Mouse (Mus musculus) cerebellum, adult 18-20 months (tissue): ENCODE results near the gene Rxra.
A peak's percentile ranks its signal among the peaks of the same experiment; 100 is the strongest.

ENCODE experiments used
- DNase-seq, 2 experiments: peaks; one replicate each; pipeline ENCODE4 v3.0.0; 2021

Gene Rxra

DNA sequence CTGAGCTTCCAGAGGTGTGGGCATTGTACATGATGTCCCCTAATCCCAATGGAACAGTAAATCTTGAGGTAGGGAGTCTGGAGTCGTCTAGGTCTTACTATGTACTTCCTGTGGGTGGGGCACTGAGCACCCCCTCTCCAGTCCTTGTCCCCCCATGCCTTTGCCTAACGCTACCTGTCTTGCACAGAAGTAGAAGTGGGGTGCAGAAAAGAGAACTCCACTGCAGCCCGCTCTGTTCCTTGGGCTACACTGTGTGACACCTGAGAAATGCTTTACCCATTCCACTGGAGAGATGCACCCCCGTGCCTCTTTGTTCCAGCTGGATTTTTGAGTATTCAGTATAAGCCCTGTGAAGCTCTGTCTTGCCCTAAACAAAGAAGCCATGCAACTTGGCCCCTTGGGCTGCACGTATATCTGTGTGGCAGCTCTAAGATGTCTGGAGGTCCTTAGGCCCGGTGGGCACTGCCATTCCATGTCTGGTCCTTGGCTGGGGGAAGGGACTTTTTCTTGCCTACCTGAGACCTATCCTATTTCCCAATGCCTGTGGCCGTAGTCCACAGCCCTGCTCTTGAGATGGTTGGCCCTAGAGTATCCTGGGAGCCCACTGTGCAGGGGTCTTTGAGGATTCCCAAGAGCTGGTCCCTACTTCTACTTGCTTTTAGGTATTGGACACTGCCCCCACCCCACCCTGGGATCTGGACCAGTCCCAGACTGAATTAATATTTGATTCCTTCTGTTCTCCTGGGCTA lies 67.8 kb downstream of the Rxra start:
- no peak for DNase-seq

DNA sequence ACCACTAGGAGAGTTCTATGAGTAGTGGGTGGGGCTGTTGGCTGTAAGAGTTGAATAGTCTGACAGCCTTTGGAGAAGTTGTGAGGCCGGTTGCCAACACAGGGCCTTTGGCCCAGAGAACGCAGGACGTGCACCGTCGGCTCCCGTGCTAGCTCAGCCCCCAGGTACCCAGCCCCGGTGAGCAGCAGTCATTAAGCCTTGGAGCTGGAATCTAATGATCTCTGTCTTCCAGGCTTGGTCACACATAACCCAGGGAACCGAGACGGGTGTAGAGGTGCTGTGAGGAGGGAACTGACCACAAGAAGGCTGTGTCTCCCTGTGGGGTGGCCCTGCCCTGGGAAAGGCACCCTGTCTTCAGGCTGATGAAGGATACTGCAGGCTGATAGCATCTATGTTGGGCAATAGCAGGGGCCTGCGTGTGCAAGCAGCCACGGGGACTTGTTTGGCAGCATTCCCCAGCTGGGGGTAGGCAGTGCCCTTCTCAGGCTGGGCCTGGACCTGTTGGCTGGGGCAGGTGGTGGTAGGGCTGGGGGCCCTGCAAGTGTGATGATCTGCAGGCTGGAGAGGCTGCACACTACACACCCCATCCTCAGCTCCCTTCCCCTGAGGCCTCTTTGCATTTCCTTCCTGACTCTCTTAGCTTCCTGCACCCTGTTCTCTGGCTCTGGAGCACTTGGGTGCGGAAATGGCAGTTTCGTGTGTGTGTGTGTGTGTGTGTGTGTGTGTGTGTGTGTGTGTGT lies 68.5 kb downstream of the Rxra start:
- no peak for DNase-seq

DNA sequence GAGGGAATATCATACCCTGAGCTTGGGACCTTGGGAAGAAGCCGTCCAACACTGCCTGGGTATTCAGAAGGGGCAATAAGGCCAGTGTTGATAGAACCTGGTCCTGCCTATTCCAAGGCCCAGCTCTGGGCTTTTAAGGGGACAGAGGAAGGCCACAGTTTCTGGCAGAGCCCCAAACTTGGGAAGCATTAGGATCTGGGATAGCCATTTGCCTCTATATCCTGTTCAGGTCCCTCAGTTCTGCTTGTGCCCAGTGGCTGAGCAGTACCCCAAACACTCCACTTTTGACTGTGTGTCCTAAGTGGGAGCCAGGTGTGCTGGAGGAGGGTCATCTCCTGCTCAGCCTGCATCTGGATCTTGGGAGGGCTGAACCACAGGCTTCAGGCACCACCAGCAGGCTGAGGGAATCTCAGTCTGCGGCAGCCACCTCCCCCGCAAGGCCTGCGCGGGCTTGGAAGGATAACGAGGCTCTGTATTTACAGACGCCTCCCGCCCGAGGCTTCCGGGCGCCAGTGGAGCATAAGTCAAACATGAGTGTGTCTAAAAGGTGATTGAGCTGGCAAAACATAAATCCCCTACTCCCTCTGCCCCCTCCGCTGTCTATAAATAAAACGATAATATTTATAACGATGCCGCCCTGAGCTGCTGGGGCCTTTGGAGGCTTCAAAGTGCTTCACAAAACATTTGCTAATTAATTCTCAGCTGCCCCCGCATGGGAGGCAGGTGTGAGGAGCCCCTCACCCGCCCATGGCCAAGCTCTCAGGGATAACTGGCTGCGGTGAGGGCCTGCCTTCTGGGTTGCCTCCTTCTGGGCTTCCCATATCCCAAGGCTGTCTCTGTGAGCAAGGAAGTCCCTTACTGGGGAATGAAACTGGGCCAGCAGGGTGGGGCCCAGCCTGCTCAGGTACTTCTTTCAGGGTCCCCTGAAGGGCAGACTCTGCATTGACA lies 69.7 kb downstream of the Rxra start:
- no peak for DNase-seq

DNA sequence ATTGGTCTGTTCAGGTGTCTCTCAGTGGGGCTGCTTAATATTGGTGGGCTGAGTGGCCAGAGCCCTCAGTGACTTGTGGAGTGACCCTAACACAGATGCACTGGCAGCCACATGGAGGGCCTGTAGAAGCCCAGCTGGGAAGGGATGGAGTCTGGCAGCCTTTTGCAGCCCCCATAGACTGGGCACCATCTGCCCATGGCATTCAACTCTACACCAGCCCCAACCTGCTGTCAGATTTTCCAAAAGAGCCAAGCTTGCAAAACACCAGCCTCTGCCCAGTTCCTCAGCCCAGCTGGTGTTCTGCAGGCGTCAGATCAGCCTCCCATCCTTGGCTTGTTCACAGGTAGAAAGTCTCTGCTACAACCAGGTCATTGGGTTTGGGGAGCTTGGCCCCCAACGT lies 70.6 kb downstream of the Rxra start:
- peak in 1 of 2 experiments; percentile 22 for DNase-seq

DNA sequence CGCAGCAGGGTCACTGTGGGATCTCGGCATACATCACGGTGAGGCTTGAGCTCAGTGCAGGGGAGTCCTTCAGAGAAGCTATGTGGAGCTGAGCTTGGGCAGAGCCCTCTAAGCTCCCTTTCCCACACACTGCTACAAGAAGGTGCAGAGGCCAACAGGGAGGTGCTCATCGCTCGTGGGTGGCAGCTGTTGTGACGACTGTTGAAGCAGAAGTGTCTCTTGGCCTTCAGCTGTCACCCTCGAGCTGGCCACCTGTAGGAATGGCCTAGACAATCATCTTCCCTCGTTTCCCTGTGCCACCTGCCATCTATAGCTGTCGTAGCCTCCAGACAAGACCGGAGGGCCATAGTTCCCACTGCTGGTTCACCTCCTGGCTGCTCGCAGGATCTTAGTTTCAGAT lies 72.7 kb downstream of the Rxra start:
- no peak for DNase-seq

DNA sequence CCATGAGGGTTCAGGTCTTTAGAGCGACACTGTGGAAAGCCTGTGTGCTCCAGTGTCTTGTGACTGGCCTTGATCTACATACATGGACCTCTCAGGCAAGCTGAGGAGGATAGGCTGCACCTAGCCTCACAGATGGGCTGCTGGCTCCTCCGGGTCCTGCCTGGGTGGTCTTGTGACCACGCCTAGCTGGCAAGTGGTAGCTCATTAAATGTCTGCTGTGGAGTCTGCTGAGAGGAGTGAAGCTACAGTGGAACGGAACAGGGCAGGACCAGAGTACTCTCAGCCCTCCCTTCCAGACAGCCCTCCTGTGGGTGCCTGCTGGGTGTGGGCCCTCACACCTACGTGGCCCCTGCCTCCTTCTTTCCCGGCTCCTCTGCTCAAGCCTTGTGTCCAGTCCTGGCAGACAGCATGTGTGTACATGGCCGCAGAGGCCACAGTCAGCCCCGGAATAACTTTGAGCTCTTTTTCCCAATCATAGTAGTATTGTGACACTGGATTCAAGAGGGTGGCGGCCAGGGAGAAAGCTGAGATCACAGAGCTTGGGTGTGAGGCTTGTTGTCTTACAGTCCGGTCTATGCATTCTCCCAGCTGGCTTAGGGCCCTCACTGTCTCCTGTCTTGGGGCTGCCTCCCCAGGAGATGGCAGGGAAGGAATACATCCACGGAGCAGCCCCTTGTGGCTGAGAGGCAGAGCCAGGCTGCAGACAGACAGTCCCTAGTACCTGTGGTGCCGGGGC lies 74.3 kb downstream of the Rxra start:
- no peak for DNase-seq

DNA sequence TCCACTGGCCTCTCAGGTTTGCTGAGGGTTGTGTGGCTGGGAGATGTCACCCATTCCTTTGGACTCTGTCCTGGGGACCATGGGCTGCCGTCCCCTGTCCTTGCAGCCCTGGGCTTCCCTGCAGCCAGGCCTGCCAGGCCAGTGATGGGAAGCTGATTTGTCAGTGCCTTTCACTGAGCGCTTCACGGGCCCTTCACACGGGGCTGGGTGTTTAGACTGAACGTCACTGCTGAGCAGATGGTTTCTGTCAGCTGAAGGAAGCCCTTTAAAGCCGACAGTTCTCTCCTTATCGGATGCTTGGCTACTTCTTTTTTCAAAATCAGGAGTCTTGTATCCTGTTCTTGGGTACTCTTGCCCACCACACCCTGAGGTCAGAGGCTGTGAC lies 74.9 kb downstream of the Rxra start:
- no peak for DNase-seq

DNA sequence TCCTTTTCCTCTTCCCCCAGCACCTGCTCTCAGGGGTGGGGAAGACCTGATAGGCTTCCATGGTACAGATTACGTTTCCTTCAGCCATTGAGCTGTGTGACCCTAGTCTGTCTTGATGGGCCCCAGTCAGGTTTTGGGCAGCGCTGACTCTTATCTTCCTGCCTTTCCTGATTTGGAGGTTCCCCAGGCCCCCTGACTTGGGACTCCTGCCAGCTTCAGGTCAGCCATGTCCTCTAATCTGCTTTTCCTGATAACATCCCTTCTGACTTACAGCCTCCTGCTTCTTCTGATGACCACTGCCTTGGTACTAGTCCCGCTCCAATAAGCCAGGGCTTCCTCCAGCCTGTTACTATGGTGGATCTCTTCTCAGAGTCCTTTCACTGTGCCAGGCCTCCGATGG lies 75.6 kb downstream of the Rxra start:
- no peak for DNase-seq

DNA sequence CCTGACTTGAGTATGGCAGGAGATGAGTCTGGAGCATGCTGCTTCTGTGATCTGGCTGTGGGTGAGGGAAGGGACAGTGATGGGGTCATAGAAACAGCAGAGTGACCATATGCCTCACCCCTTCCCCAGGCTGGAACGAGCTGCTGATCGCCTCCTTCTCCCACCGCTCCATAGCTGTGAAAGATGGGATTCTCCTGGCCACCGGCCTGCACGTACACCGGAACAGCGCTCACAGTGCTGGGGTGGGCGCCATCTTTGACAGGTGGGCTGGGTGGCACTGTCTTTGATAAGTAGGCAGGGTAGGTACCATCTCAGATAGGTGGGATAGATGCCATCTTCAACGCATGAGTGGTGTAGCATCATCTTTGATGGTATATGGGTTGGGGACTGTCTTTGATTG lies 77.9 kb downstream of the Rxra start:
- no peak for DNase-seq

DNA sequence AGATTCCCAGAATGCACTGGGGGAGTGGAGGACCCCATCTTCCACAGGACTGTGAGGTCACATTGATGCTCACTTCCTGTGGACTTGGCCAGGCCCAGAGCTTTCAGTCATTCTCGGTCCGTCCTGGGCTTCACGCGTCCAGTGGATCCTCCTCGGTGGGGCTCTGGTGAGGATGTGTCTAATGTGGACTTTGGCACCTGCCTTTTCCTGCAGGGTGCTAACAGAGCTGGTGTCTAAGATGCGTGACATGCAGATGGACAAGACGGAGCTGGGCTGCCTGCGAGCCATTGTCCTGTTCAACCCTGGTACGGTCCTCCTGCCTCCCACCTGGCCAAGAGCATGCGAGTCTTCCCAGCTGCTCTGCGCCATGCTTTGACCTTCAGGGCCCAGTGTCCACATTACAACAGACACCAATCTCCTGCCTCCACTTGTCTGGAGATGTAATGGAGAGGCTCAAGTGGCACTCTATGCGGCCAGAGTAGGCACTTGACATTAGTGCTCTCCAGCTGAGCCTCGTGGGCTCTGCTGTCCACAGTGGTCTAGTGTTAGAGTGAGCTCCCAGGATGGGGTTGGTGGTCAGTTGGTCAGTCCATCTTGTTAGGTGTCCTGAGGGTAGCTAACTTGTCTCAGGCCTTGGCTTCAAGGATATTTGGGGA lies 79.9 kb downstream of the Rxra start:
- no peak for DNase-seq

DNA sequence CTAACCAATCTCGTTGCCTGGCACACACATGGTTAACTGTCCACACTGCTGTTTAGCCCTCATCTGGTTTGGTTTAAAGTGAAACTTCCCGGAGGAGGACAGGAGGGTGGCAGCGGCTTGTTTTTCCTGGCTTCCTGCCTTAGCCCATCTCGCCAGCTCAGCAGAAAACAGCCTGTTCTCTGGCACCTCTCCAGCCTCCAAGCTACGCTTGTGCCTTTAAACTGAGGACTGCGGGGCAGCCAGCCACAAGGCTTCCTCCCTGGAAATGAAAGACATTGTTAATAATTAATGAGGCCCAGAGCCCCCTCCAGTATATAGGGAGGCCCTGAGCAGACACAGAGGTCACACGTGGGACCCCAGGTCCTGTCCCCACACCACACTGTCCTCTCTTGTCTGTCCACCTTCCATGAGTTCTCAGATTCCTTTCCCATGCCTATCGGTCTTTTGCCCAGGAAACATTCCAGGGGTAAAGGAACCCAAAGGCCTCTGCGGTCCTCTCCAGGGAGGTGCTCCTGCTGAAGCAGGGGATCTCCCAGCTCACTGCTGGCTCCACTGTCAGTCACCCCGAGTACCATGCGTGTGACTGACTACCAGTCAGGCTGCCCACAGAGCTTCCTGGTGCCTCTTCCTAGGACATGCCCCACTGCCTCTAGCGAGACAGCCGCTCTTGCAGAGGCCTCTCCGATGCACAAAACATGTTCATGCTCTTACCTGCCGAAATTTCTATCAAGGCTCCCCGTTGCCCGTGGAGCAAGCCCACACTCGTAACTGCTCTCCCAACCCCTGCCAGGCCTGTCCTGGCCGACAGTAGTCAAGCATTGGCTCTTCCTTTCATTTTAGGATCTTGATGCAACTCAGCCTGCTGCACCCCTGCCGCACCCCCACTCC lies 82.4 kb downstream of the Rxra start:
- DNase-seq: peak; percentile 88 to 90

DNA sequence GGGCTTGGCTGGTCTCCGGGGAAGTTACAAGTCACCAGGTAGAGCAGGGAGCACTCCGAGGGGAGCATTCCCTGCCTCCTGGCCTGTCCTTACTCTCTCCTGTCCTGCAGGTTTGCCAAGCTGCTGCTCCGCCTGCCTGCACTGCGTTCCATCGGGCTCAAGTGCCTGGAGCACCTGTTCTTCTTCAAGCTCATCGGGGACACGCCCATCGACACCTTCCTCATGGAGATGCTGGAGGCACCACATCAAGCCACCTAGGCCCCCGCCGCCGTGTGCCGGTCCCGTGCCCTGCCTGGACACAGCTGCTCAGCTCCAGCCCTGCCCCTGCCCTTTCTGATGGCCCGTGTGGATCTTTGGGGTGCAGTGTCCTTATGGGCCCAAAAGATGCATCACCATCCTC lies 83.2 kb downstream of the Rxra start:
- DNase-seq: no peak

DNA sequence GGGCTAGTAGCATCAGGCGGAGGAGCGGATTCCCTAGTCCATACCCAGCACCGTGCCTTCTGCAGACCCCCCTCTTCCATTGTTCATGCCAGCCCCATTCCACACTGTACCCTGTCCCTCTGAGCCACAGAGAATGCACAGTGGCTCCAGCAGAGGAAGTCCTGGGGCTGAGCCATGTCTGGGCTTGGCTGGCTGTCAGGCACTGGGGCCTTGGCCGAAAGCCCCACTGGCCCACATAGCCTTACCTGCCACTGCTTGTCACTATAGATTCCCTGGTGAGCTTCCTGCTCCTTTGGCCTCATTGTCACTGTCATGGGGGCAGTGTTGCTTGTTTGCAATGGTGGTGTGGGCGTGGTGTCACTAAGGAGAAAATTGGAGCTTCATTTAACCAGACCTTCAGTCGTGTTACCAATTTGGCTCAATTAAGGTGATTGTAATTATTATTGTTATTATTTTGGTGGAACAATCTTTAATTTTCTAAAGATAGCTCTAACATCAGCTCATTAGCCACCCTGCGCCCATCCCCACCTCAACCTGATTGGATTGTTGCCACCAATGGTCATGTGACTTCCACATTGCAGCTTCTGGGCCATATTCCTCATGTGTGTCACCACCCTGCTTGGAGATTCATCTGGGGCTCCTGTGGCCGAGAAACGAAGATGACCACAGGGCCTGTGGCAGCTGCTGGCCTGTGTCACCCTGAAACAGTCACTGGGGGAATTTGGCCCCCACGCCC lies 85.2 kb downstream of the Rxra start:
- DNase-seq: peak; percentile 41 to 59

DNA sequence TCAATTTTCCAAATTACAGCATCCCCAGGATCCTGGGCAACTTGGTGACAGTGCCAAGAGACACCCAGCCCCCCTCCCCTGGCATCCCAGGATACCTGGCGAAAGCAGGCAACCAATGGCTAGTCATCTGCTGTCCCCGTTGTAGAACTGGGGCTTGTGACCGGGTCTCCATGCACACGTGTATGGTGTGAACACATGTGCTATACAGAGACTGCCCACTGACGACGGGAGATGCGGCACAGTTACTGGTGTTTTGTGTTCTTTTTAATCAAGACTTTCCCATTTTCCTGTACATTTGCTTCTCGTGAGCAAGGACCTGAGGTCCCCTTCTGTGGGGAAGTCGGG lies 85.7 kb downstream of the Rxra start:
- DNase-seq: no peak

DNA sequence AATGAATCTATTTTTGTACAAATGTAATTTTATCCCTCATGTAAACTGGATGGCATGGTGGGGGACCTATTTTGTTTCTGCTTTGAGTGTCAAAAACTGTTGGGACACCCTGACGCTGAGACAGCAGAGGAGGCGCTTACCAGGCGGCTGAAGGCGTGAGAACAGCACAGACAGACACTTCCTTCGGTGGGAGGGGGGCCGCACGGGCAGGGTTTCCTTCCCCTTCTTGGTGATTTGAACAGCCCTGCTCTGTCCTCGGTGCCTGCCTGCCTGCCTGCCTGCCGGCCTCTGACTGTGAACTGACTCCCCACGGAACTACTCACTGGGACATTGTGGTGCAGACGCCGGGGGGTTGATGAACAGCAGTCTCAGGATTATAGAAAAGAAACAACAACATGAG lies 86.3 kb downstream of the Rxra start:
- no peak for DNase-seq

DNA sequence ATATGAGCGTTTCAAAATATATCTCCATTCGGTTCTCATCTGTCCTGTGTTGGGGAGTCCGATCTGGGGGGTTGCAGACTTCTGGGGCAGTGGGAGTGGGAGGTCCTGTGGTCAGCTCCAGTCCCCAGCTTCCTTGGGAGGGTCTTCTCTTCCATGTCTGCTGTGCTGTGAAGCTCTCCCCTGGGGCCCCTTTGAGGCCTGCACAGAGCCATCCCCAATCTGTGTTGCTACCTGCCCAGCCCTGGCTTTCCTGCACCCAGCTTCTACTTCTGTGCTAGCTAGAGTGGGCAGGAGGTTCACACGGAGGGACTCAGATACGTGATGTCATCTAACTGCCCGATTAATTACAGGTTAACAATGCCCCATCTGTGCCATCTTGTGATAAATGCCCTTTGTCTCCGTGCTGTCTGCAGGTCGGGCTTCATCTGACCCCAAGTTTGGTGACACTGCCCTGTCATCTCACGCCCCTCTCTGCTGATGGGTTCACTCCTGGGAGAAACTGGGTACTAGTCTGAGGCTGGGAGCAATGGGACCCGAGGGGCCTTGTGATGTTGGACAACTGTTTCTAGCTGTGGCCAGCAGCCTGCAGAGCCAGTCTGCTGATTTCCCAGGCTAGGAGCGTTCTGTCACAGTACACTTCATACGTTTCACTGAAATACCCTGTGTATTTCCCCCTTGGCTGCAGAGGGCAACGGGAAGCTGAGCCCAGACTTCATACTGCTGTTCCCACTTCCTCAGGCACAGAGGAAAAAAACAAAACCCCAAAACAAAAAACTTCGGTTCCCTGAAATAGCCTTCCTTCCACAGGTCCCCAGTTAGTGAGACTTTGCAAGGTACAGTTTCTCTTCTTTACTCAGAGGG lies 86.9 kb downstream of the Rxra start:
- DNase-seq: no peak

DNA sequence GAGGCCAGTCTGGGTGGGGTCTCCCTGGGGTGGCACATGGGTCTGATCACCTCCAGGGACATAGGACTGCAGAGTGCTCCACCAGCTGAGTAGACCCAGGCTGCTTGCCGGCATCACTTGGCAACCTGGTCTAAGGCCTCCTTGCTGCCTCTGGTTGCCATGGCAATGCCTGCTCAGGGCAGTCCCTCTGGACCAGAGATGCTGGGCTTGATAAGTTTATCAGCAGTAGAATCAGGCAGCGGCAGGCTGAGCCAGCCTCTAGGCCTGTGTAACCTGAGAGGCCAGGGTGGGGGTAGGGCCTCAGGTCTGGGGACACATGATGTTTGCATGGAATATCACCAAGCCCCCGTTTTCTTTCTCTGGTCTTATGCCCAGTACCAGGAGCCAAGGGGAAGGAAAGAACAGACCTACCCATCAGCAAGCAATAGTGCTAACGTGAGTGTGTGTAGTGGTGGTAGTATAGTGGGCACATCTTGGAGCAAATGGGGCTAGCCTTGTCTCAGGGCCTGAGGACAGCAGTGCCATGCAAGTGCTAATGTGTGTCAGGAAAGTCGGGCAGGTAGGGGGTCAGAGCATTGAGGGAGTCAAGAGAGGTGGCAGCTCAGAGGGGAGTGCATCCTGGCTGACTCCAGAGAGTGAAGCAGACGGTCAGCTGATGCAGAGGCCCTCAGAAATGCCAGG lies 88.2 kb downstream of the Rxra start:
- no peak for DNase-seq

DNA sequence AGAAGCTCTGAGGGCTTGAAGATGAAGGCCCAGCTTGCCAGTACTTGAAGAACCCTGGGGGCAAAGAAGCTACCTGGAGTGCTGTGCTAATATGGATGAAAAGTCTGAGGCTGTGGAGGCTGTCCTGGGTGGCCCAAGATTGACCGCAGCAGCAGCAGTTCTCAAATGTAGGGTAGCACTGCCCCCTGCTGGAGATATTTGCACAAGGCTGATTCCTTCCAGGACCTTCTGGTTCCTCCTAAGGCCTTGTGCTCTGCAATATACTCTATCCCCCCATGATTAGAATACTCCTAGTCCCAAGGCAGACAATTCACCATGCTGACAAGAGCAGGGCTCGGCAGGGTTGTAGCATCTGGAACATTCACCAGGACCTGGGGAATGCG lies 88.7 kb downstream of the Rxra start:
- DNase-seq: peak; percentile 85 to 91

DNA sequence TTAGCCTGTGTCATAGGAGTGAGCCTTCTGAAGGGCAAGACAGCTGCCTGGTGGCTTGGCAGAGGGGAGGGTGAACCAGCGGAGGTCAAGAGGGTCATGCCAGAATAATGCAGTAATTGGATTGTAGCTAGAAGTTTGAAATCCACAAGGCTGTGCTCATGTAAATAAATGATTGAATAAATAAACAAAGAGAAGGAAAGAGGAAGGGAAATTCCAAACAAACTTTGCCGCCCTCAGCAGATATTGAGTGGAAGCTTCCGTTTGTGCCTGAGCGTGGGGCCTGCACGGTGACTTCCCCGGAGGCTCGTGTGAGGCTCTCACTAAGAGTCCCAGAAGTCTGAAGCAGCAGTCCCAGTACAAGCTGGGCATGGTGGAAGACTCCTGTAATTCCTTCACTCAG lies 91.5 kb downstream of the Rxra start:
- no peak for DNase-seq
